In genomic region chr17:87549568-87549967, GRCm38 (mm10) we compare ENCODE assay signal across 9 mouse cellular contexts.
"Had no signal": no experiment of that assay in that cellular context is flagged by ENCODE, and none has a peak within 500 bp of the region (broad histone marks: within the 10 kb centered on the region; RNA-seq: fewer than 3 reads in every experiment).

No protein-coding gene starts in this region.

- ATAC-seq: midbrain, embryonic 13.5 days had no signal

- H3K27me3 ChIP-seq: midbrain, embryonic 13.5 days had no signal

- H3K4me2 ChIP-seq: midbrain, embryonic 13.5 days had no signal

- DNase-seq: kidney, adult 18-20 months; lung, adult 18-20 months; lung, postnatal 36 days; right cerebral cortex, postnatal 14 days; thymus, adult 2 months; thymus, postnatal 36 days had no signal

- H3K4me3 ChIP-seq: left cerebral cortex, adult 2 months; midbrain, embryonic 13.5 days had no signal

- H3K27ac ChIP-seq: left cerebral cortex, adult 2 months; liver, embryonic 14.5 days; midbrain, embryonic 13.5 days had no signal

- H3K4me1 ChIP-seq: midbrain, embryonic 13.5 days had no signal

- H3K36me3 ChIP-seq: midbrain, embryonic 13.5 days had no signal

- H3K9me3 ChIP-seq: midbrain, embryonic 13.5 days had no signal

- H3K9ac ChIP-seq: liver, embryonic 14.5 days; midbrain, embryonic 13.5 days had no signal
